Mouse (Mus musculus): Measurements from ENCODE around the gene Smyd4.

Gene Smyd4

GRCm38 (mm10) chr11:75415994-75416393 lies 67.8 kb downstream of the Smyd4 start:
- no peak for DNase-seq (ENCODE audit: low read depth, low spot score)

GRCm38 (mm10) chr11:75420037-75420436 lies 71.8 kb downstream of the Smyd4 start:
- DNase-seq (ENCODE audit: low read depth, low spot score) = no peak

GRCm38 (mm10) chr11:75420810-75421374 lies 72.7 kb downstream of the Smyd4 start:
- DNase-seq (ENCODE audit: low read depth, low spot score) = no peak

GRCm38 (mm10) chr11:75421375-75422012 lies 73.3 kb downstream of the Smyd4 start:
- DNase-seq (ENCODE audit: low read depth, low spot score) = peak; percentile 55

GRCm38 (mm10) chr11:75422013-75422792 lies 74.0 kb downstream of the Smyd4 start, which contains the start of gene Serpinf1:
Gene Serpinf1 (minus strand): TSS chr11:75422701.
- no peak for DNase-seq (ENCODE audit: low read depth, low spot score)

GRCm38 (mm10) chr11:75423091-75423490 lies 74.9 kb downstream of the Smyd4 start:
- DNase-seq (ENCODE audit: low read depth, low spot score) = no peak

- no peak for DNase-seq (ENCODE audit: low read depth, low spot score)
These were observed 75.8 kb downstream of the Smyd4 start for GRCm38 (mm10) chr11:75424033-75424432.

GRCm38 (mm10) chr11:75424459-75424858 lies 76.2 kb downstream of the Smyd4 start:
- no peak for DNase-seq (ENCODE audit: low read depth, low spot score)

GRCm38 (mm10) chr11:75429019-75429705 lies 80.9 kb downstream of the Smyd4 start:
- DNase-seq (ENCODE audit: low read depth, low spot score) = no peak

GRCm38 (mm10) chr11:75431307-75431706 lies 83.1 kb downstream of the Smyd4 start:
- peak; percentile 89 for DNase-seq (ENCODE audit: low read depth, low spot score)

- no peak for DNase-seq (ENCODE audit: low read depth, low spot score)
These were observed 85.9 kb downstream of the Smyd4 start for GRCm38 (mm10) chr11:75434138-75434537.

- no peak for DNase-seq (ENCODE audit: low read depth, low spot score)
These were observed 90.0 kb downstream of the Smyd4 start for GRCm38 (mm10) chr11:75438194-75438593.

GRCm38 (mm10) chr11:75438804-75439203 lies 90.6 kb downstream of the Smyd4 start:
- DNase-seq (ENCODE audit: low read depth, low spot score) = no peak

- DNase-seq (ENCODE audit: low read depth, low spot score) = no peak
These were observed 91.1 kb downstream of the Smyd4 start, which contains the start of gene Serpinf2 for GRCm38 (mm10) chr11:75439363-75439762. Gene Serpinf2 (minus strand): TSS chr11:75439591.

GRCm38 (mm10) chr11:75439951-75440350 lies 91.7 kb downstream of the Smyd4 start:
- DNase-seq (ENCODE audit: low read depth, low spot score) = no peak

- DNase-seq (ENCODE audit: low read depth, low spot score) = no peak
These were observed 92.8 kb downstream of the Smyd4 start for GRCm38 (mm10) chr11:75441034-75441433.

- DNase-seq (ENCODE audit: low read depth, low spot score) = no peak
These were observed 93.4 kb downstream of the Smyd4 start for GRCm38 (mm10) chr11:75441601-75442000.

GRCm38 (mm10) chr11:75443711-75444110 lies 95.5 kb downstream of the Smyd4 start:
- DNase-seq (ENCODE audit: low read depth, low spot score) = no peak

GRCm38 (mm10) chr11:75448575-75448974 lies 100.3 kb downstream of the Smyd4 start:
- DNase-seq (ENCODE audit: low read depth, low spot score) = no peak

- DNase-seq (ENCODE audit: low read depth, low spot score) = no peak
These were observed 101.5 kb downstream of the Smyd4 start for GRCm38 (mm10) chr11:75449695-75450094.

- no peak for DNase-seq (ENCODE audit: low read depth, low spot score)
These were observed 102.2 kb downstream of the Smyd4 start for GRCm38 (mm10) chr11:75450304-75450908.

- no peak for DNase-seq (ENCODE audit: low read depth, low spot score)
These were observed 102.7 kb downstream of the Smyd4 start for GRCm38 (mm10) chr11:75450936-75451335.

All from skeletal muscle tissue, adult 2 months (tissue).